Mouse (Mus musculus) testis, adult 2 months (tissue): ENCODE measurements at regions not wholly inside any gene's neighbourhood (a gene's known extent, or its start where the extent isn't known, plus 50 kb on each side); places are given as distances from the start of the nearest gene placed in this dataset.

Experiments used
- CTCF ChIP-seq: fragments of 200-500 bp; IDR thresholded peaks from 2 replicates; pipeline ENCODE4 v1.5.1; 2012; ENCODE audit warnings: low read depth, mild to moderate bottlenecking, inconsistent platforms, low read length, moderate library complexity; ENCODE audit not compliant: control insufficient read depth, insufficient read depth, insufficient replicate concordance
- POLR2A ChIP-seq: fragments of 200-500 bp; IDR thresholded peaks from 2 replicates; pipeline ENCODE4 v1.6.1; 2012; ENCODE audit warnings: low read depth, mild to moderate bottlenecking, inconsistent platforms, low read length, moderate library complexity; ENCODE audit not compliant: control insufficient read depth

- TF ChIP-seq CTCF (no peak), POLR2A (no peak)
These were observed 341.1 kb upstream of the Sall1 start for GRCm38 (mm10) chr8:89385028-89385427.
